Mouse (Mus musculus): ENCODE data around the gene Cope.

GRCm38 (mm10) chr8:70300881-70301280 lies 1.4 kb upstream of the Cope start:
- no peak for TF ChIP-seq POLR2AphosphoS2 (IDR thresholded peaks at IDR 0.05; ENCODE audit: insufficient read length, low read depth)
- no peak for TF ChIP-seq CEBPB (IDR thresholded peaks at IDR 0.05; ENCODE audit: insufficient read depth, poor library complexity, severe bottlenecking)
- TF ChIP-seq USF1 (IDR thresholded peaks at IDR 0.05; ENCODE audit: low read depth): no peak
- TF ChIP-seq POLR2A (IDR thresholded peaks at IDR 0.05; ENCODE audit: insufficient read length, low read depth): no peak
- no peak for TF ChIP-seq MAX (IDR thresholded peaks at IDR 0.05; ENCODE audit: low read depth)
- no peak for TF ChIP-seq REST (IDR thresholded peaks at IDR 0.05; ENCODE audit: insufficient read depth, insufficient read length)
- no peak for TF ChIP-seq MYOG (IDR thresholded peaks at IDR 0.05; ENCODE audit: control insufficient read depth in 1 of 3, insufficient read depth in 1 of 3, insufficient read length in 2 of 3, low read depth in 2 of 3)
- TF ChIP-seq E2F4 (IDR thresholded peaks at IDR 0.05; ENCODE audit: insufficient read depth): no peak
- no peak for TF ChIP-seq TCF12 (IDR thresholded peaks at IDR 0.05; ENCODE audit: insufficient read depth, poor library complexity, severe bottlenecking)
